Comparison of ENCODE assay signal across 10 mouse cellular contexts in the genomic region with DNA sequence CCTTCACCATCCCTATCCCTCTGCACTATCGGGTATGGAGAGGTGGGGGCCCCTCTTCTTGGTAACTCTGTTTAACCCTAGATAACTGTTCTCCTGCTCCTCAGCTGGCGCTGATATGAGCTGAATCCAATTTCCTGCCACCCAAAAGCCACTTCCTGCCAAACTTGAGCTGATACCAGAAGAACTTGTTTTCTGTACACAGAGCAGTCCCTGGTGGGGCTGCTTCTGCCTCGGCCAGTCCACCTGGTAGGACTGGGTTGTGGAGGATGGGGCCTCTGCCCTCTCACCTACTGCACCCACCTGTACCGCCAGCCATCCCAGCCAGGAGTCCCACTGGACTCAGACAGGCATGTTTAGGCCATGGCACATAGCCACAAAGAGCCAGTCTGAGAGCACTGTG. TPM values are rescaled to one million over a fixed set of nuclear protein-coding genes. Genes with fewer than 3 reads are reported as not detected.
A peak's percentile ranks its signal among the peaks of the same experiment; 100 is the strongest.
DNase-seq lines count a peak whose midpoint lies in the region; ATAC-seq and TF ChIP-seq lines count a peak whose summit lies in the region.
"Had no signal": no experiment of that assay in that cellular context is flagged by ENCODE, and none has a peak within 500 bp of the region (broad histone marks: within the 10 kb centered on the region; RNA-seq: fewer than 3 reads in every experiment).

No protein-coding gene starts in this region.

- peak overlapping the region; percentile 85 for H3K27ac ChIP-seq in hindbrain, embryonic 10.5 days
- H3K27ac ChIP-seq in hindbrain, embryonic 16.5 days (ENCODE audit: low read depth, low read length) = no peak overlapping the region
- H3K27ac ChIP-seq in bone marrow macrophage, adult 2 months (ENCODE audit: insufficient read depth, low read depth, low read length) = peak overlapping the region; percentile 17
- peak overlapping the region; percentile 24; the same call in 1 of the 2 replicates for H3K27ac ChIP-seq in hindbrain, embryonic 13.5 days
- H3K27ac ChIP-seq in thymus, adult 2 months (ENCODE audit: control insufficient read depth, insufficient read depth, low read length) = peak overlapping the region; percentile 32
- H3K27ac ChIP-seq: kidney, postnatal 0 days had no signal

- no peak overlapping the region for H3K9ac ChIP-seq in hindbrain, embryonic 16.5 days (ENCODE audit: low read depth, low read length)
- H3K9ac ChIP-seq in hindbrain, embryonic 13.5 days = peak overlapping the region; percentile 26; the same call in 1 of the 2 replicates

- no peak overlapping the region for H3K4me3 ChIP-seq in hindbrain, embryonic 10.5 days
- no peak overlapping the region for H3K4me3 ChIP-seq in hindbrain, embryonic 16.5 days (ENCODE audit: low read length)
- H3K4me3 ChIP-seq in bone marrow macrophage, adult 2 months (ENCODE audit: insufficient read depth, low read length) = no peak overlapping the region
- no peak overlapping the region for H3K4me3 ChIP-seq in hindbrain, embryonic 13.5 days
- no peak overlapping the region for H3K4me3 ChIP-seq in thymus, adult 2 months (ENCODE audit: control insufficient read depth, insufficient read depth, low read length)

- no peak overlapping the region for H3K4me2 ChIP-seq in hindbrain, embryonic 16.5 days (ENCODE audit: low read length)
- no peak overlapping the region for H3K4me2 ChIP-seq in hindbrain, embryonic 13.5 days

- ATAC-seq in hindbrain, embryonic 16.5 days = no peak
- ATAC-seq in hindbrain, embryonic 13.5 days (ENCODE audit: low FRiP score) = no peak

- no peaks in the 10 kb centered on the region for H3K36me3 ChIP-seq in hindbrain, embryonic 10.5 days
- no peaks in the 10 kb centered on the region for H3K36me3 ChIP-seq in hindbrain, embryonic 16.5 days (ENCODE audit: control insufficient read depth, insufficient read depth, low read length)
- no peaks in the 10 kb centered on the region for H3K36me3 ChIP-seq in hindbrain, embryonic 13.5 days
- H3K36me3 ChIP-seq in thymus, adult 2 months (ENCODE audit: control insufficient read depth, insufficient read depth, low read length) = no peaks in the 10 kb centered on the region

- H3K4me1 ChIP-seq in hindbrain, embryonic 10.5 days (replicated peaks) = peaks cover 82% of the 10 kb centered on the region
- peaks cover 55% of the 10 kb centered on the region for H3K4me1 ChIP-seq in hindbrain, embryonic 16.5 days (ENCODE audit: control insufficient read depth, insufficient read depth, low read depth, low read length)
- peaks cover 45% of the 10 kb centered on the region for H3K4me1 ChIP-seq in bone marrow macrophage, adult 2 months (ENCODE audit: control insufficient read depth, insufficient read depth, low read length)
- peaks cover 69% of the 10 kb centered on the region for H3K4me1 ChIP-seq in hindbrain, embryonic 13.5 days (replicated peaks)
- H3K4me1 ChIP-seq in thymus, adult 2 months (replicated peaks; ENCODE audit: control insufficient read depth, insufficient read depth, low read length) = peaks cover 44% of the 10 kb centered on the region

- H3K9me3 ChIP-seq in hindbrain, embryonic 10.5 days = no peaks in the 10 kb centered on the region
- no peaks in the 10 kb centered on the region for H3K9me3 ChIP-seq in hindbrain, embryonic 16.5 days (ENCODE audit: control insufficient read depth, low read length)
- no peaks in the 10 kb centered on the region for H3K9me3 ChIP-seq in hindbrain, embryonic 13.5 days

- DNase-seq in hindbrain, embryonic 10.5 days (ENCODE audit: low spot score) = no peak
- peak; percentile 57 for DNase-seq in thymus, adult 2 months
- DNase-seq in adrenal gland, postnatal 4 days (ENCODE audit: low spot score in 2 of 2) = no peak
- no peak for DNase-seq in kidney, adult 11 months
- DNase-seq in lung, postnatal 25 days (ENCODE audit: low spot score) = no peak

- no peak for TF ChIP-seq POLR2A in bone marrow macrophage, adult 2 months (IDR thresholded peaks at IDR 0.05; ENCODE audit: borderline replicate concordance, low read depth, low read length)
- TF ChIP-seq POLR2A in thymus, adult 2 months (IDR thresholded peaks at IDR 0.05; ENCODE audit: control insufficient read depth, extremely low read depth, insufficient read depth, low read length, poor library complexity) = no peak

- no peak for TF ChIP-seq CTCF in bone marrow macrophage, adult 2 months (IDR thresholded peaks at IDR 0.05; ENCODE audit: low read depth, low read length)
- no peak for TF ChIP-seq CTCF in thymus, adult 2 months (IDR thresholded peaks at IDR 0.05; ENCODE audit: borderline replicate concordance, control insufficient read depth, extremely low read depth, insufficient read depth, low read length, poor library complexity)

- peaks cover 80% of the 10 kb centered on the region for H3K27me3 ChIP-seq in hindbrain, embryonic 10.5 days (ENCODE audit: insufficient read depth, poor library complexity, severe bottlenecking)
- no peaks in the 10 kb centered on the region for H3K27me3 ChIP-seq in hindbrain, embryonic 16.5 days (replicated peaks; ENCODE audit: control insufficient read depth, insufficient read depth, low read length)
- peaks cover 25% of the 10 kb centered on the region for H3K27me3 ChIP-seq in hindbrain, embryonic 13.5 days
- H3K27me3 ChIP-seq in thymus, adult 2 months (ENCODE audit: control insufficient read depth, insufficient read depth, low read length) = no peaks in the 10 kb centered on the region

- 84% methylated on average over 4 of the region's 4 CpGs for WGBS in hindbrain, embryonic 10.5 days
- WGBS in hindbrain, embryonic 16.5 days = 87% methylated on average over 4 of the region's 4 CpGs
- WGBS in hindbrain, embryonic 13.5 days = 89% methylated on average over 4 of the region's 4 CpGs
- 8% methylated on average over 4 of the region's 4 CpGs for WGBS in thymus, adult 2 months

RNA-seq across cellular contexts. Expression of gene 4930404H24Rik, which starts 3.2 kb away (rescaled TPM):
- polyA plus RNA-seq in hindbrain, embryonic 10.5 days (2016; fragmentation: Nextera tagmentation; extraction: Ambion mirVana) = not detected in 2 replicates
- not detected in 2 replicates for polyA plus RNA-seq in hindbrain, embryonic 16.5 days (2015; fragmentation: Nextera tagmentation; extraction: Ambion mirVana)
- polyA plus RNA-seq in bone marrow macrophage, adult 2 months (2012; ENCODE audit: insufficient read depth, insufficient read length, missing spikeins) = not detected in 2 replicates
- polyA plus RNA-seq in hindbrain, embryonic 13.5 days (2015; fragmentation: Nextera tagmentation; extraction: Ambion mirVana) = not detected in 2 replicates
- not detected in 2 replicates for polyA plus RNA-seq in thymus, adult 2 months (2012; rRNA removed)
- not detected for total RNA-seq in adrenal gland, postnatal 4 days (2021)
- polyA plus RNA-seq: kidney, postnatal 0 days; spleen, adult 2 months had no signal

RNA-seq across cellular contexts. Expression of gene Nol4l, which starts 34.0 kb away (rescaled TPM):
- polyA plus RNA-seq in hindbrain, embryonic 10.5 days (2016; fragmentation: Nextera tagmentation; extraction: Ambion mirVana) = 19.1 and 23.3 TPM in 2 replicates
- 33.7 and 40.7 TPM in 2 replicates for polyA plus RNA-seq in hindbrain, embryonic 16.5 days (2015; fragmentation: Nextera tagmentation; extraction: Ambion mirVana)
- polyA plus RNA-seq in bone marrow macrophage, adult 2 months (2012; ENCODE audit: insufficient read depth, insufficient read length, missing spikeins) = 15.9 and 19.2 TPM in 2 replicates
- 42.4 and 43.8 TPM in 2 replicates for polyA plus RNA-seq in hindbrain, embryonic 13.5 days (2015; fragmentation: Nextera tagmentation; extraction: Ambion mirVana)
- polyA plus RNA-seq in thymus, adult 2 months (2012; rRNA removed) = 4.2 and 4.4 TPM in 2 replicates
- 10 to 100 TPM; 26.7 to 26.9 TPM for total RNA-seq in adrenal gland, postnatal 4 days (2021)
